Mouse (Mus musculus) embryonic facial prominence, embryonic 10.5 days (tissue): ENCODE data around the gene Mapkapk5. TPM values are rescaled to one million over a fixed set of nuclear protein-coding genes. Genes with fewer than 3 reads are reported as not detected.
A peak's percentile ranks its signal among the peaks of the same experiment; 100 is the strongest.
"Not testable (repeated sequence)": the region's sequence is repeated elsewhere in the genome, so short reads cannot be mapped to it uniquely, and the experiment has no call there.

Experiments
- DNase-seq: peaks from one replicate; pipeline ENCODE4 v3.0.0-alpha.2; 2017; ENCODE audit warnings: low spot score
- H3K27ac ChIP-seq: fragments of 300-500 bp; sonication (generic); replicated peaks from 2 replicates; pipeline ENCODE4 v1.5.1; 2016; ENCODE audit warnings: mild to moderate bottlenecking
- H3K27me3 ChIP-seq: fragments of 300-500 bp; sonication (generic); replicated peaks from 2 replicates; pipeline ENCODE4 v1.6.1; 2016; ENCODE audit warnings: low read depth, mild to moderate bottlenecking; ENCODE audit not compliant: poor library complexity, severe bottlenecking
- H3K36me3 ChIP-seq: fragments of 300-500 bp; sonication (generic); replicated peaks from 2 replicates; pipeline ENCODE4 v1.6.1; 2016; ENCODE audit warnings: mild to moderate bottlenecking, moderate library complexity
- H3K4me1 ChIP-seq: fragments of 300-500 bp; sonication (generic); 2 replicates; pipeline ENCODE4 v1.6.1; 2016
- H3K4me3 ChIP-seq: fragments of 300-500 bp; sonication (generic); 2 replicates; pipeline ENCODE4 v1.5.1; 2016; ENCODE audit warnings: mild to moderate bottlenecking, moderate library complexity
- H3K9me3 ChIP-seq: fragments of 300-500 bp; sonication (generic); 2 replicates; pipeline ENCODE4 v1.6.1; 2016; ENCODE audit warnings: mild to moderate bottlenecking
- WGBS: fragments of 180-500 bp; shearing (Covaris S2); methylation state at CpG from one replicate; pipeline ENCODE4 v1.1.7; 2016; 5-methylcytosine and 5-hydroxymethylcytosine counted together
- polyA plus RNA-seq: library from polyadenylated mRNA; unstranded; fragments of >200 nt; fragmentation: Nextera tagmentation; extraction: Ambion mirVana; gene quantifications from 2 replicates; pipeline ENCODE4 v1.2.1, GENCODE M21; 2016

Mapkapk5 gene
- polyA plus RNA-seq, 1 experiment from 2014 or later, result 51.9 TPM

DNA sequence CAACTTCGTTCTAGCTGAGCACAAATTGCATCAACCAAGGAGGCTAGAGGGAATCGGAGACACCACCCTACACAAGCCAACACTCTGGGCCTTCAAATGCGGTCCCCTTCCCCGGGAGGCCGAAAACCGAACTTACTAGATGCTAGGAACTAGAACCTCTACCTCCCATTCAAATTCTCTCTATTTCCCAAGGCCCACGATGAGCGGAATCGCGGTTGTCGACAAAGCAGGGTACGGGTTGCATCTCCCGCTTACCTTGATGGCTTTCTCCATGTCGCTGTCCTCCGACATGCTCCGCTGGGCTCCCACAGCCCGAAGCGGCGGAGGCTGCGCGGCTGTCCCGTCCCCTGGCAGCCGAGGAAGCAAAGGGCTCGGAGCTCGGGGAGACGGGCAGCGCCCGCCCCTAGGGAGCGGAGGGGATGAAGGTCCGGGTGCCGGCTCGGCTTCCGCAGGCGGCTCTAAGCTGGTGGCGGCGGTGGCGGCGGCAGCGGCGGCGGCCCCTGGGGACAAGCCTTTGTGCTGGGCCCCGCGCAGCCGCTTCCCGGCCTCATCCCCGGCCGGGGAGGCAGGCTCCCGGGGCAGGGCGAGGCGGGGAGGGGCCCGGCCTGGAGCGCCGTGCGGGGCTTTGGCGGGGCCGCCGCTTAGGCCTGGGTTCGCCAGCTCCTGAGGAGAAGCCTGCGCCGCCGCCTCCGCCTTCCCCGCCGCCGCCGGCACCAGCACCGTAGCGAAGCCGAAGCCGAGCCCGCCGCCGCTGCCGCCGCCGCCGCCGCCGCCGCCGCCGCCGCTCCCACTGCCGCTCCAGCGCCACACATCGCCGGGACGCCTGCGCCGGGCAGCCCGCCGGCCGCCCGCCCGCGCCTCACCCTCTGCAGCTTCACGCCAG is 554 bp downstream of the Mapkapk5 start, which contains the start of the genes Adam1a and Gm42878:
Adam1a (minus strand) TSS at position 573 of the 883 bp plus-strand sequence.
Gm42878 (minus strand) TSS at position 573 of the 883 bp plus-strand sequence.
- peak; percentile 61 for DNase-seq
- Histone ChIP-seq H3K9me3 (no peaks in the 10 kb centered on the region), H3K4me1 (peaks cover 28% of the 10 kb centered on the region), H3K27me3 (no peaks in the 10 kb centered on the region), H3K27ac (peak within 1 kb of the TSS; percentile 99), H3K4me3 (peak within 1 kb of the TSS; percentile 92), H3K36me3 (peaks cover 6% of the 10 kb centered on the region; the same call in 1 of the 2 replicates)
- WGBS, result 3% methylated on average over 96 of the region's 97 CpGs

DNA sequence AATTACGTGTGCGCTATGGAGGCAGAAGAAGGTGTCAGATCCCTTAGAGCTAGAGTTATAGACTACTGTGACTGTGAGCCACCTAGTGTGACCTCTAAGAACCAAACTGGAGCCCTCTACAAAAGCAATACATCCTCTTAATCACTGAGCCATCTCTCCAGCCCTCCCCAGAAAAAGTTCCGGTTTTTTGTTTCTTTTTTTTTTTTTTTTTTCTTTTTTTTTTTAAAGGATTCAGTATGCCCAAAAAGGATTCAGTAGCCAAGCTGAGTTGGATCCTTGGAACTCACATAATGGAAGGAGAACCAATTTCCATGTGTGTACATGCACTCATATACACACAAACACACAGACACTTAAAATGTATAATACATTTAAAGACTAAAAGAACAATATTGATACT is 2.3 kb downstream of the Mapkapk5 start:
- H3K27me3 ChIP-seq, result no peaks in the 10 kb centered on the region
- H3K9me3 ChIP-seq, result no peaks in the 10 kb centered on the region
- no peak overlapping the region for H3K4me3 ChIP-seq
- DNase-seq, result no peak
- 81% methylated on average over 3 of the region's 3 CpGs for WGBS
- no peak overlapping the region for H3K27ac ChIP-seq
- H3K36me3 ChIP-seq, result peaks cover 23% of the 10 kb centered on the region
- H3K4me1 ChIP-seq, result peaks cover 28% of the 10 kb centered on the region

DNA sequence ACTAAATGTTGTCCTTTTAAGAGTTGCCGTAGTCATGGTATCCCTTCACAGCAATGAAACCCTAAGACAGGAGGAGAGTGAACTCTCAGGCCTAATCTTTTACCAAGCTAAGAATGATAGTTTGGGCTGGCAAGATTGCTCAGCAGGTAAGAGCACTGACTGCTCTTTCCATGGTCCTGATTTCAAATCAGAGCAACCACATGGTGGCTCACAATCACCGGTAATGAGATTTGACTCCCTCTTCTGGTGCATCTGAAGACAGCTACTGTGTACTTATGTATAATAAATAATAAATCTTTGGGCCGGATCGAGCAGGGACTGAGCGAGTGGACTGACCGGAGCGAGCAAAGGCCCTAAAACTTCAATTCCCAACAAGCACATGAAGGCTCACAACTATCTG is 4.5 kb downstream of the Mapkapk5 start:
- 91% methylated on average over 7 of the region's 7 CpGs for WGBS
- DNase-seq, result no peak
- H3K36me3 ChIP-seq, result peaks cover 45% of the 10 kb centered on the region
- peaks cover 22% of the 10 kb centered on the region for H3K4me1 ChIP-seq
- H3K27ac ChIP-seq, result no peak overlapping the region
- no peaks in the 10 kb centered on the region for H3K27me3 ChIP-seq
- no peaks in the 10 kb centered on the region for H3K9me3 ChIP-seq
- H3K4me3 ChIP-seq, result no peak overlapping the region

DNA sequence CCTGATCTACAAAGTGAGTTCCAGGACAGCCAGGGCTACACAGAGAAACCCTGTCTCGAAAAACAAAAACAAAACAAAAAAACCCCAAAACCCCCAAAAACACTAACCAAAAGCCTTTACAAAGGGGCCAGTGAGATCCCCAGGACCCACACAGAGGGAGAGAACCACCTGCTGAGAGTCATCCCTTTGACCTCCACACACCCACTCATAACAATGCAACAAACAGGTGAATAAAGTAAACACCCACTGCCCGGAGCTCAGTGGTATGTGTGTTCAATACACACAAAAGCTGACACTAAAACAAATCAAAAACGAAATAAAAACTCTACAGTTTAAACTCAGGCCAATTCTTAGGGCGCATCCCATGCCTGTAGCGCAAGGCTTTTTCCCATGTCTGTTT is 5.6 kb downstream of the Mapkapk5 start:
- DNase-seq, result no peak
- Histone ChIP-seq H3K27me3 (no peaks in the 10 kb centered on the region), H3K36me3 (peaks cover 56% of the 10 kb centered on the region), H3K9me3 (no peaks in the 10 kb centered on the region), H3K4me3 (no peak overlapping the region), H3K4me1 (peaks cover 22% of the 10 kb centered on the region), H3K27ac (no peak overlapping the region)
- WGBS, result 92% methylated on average over 5 of the region's 5 CpGs

DNA sequence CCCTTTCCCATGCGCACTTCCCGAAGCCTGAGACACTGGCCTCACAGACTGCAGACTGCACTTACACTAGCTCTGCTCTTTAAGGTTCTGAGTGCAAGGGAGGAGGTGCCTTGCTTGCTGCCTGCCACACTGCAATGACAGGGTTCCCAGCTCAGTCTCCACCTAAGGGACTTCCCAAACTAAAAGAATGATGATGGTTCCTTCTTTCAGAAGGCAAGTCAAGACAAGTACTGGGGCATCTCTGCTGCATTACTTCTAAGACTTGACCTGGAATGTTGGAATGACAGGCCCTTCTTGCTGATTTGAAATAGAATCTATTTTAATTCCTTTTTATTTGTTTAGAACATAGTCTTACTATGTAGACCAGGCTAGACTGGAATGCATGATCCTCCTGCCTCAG is 8.1 kb downstream of the Mapkapk5 start:
- WGBS, result 83% methylated on average over 2 of the region's 2 CpGs
- H3K27ac ChIP-seq, result no peak overlapping the region
- no peaks in the 10 kb centered on the region for H3K27me3 ChIP-seq
- no peak for DNase-seq
- H3K4me1 ChIP-seq, result peaks cover 5% of the 10 kb centered on the region; the same call in 1 of the 2 replicates
- no peak overlapping the region for H3K4me3 ChIP-seq
- H3K9me3 ChIP-seq, result no peaks in the 10 kb centered on the region
- H3K36me3 ChIP-seq, result peaks cover 79% of the 10 kb centered on the region

DNA sequence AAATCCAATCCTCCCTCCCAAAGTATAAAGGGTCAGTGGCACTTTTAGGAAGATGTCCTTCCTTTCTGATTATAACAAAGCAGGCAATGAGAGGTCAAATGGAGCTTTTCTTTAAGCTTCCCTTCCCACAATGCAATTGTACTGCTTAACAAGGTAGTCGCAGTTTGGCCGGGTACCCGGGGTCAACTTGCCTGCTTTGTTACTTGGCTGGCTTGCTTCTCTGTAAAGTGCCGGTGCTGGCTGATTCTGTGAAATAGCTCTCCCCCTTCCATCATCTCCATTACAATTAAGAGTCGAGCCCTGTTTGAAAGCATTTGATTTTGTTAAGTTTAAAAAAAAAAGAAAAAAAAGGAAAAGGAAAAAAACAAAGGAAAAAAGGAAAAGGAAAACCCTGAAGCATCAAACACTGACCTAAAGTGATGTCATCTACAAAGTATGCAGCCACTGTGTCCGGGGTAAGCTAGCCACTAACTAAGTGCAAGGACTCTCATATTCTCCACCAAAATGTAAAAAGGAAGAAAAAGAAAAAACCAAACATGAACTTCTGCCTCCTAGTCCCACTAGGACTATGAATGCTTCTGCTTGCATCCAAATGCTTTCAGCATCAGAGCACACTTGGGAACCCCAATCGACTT is 8.7 kb downstream of the Mapkapk5 start:
- WGBS, result 82% methylated on average over 7 of the region's 7 CpGs
- DNase-seq, result no peak
- H3K36me3 ChIP-seq, result peaks cover 85% of the 10 kb centered on the region
- H3K9me3 ChIP-seq, result no peaks in the 10 kb centered on the region
- no peaks in the 10 kb centered on the region for H3K27me3 ChIP-seq
- H3K27ac ChIP-seq, result no peak overlapping the region
- no peaks in the 10 kb centered on the region for H3K4me1 ChIP-seq
- no peak overlapping the region for H3K4me3 ChIP-seq

DNA sequence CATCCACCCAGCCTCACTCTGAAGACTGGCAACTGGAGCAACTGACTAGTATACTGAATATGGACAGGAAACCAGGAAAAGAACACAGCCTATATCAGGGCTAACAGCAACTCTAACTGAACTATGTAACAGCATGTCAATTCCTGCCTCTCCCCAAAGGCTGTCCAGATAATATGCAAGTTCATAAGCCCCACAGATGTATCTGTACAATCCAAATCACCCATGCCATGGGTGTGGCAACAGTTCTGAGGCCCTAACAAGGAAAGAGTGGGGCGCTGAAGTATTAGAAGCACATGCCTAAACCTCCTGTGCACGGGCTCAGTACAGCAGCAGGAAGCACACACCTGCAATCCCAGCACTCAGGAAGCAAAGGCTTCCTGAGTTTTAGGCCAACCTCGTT is 10.6 kb downstream of the Mapkapk5 start:
- Histone ChIP-seq H3K36me3 (peaks cover 97% of the 10 kb centered on the region), H3K4me1 (no peaks in the 10 kb centered on the region), H3K9me3 (no peaks in the 10 kb centered on the region), H3K27me3 (no peaks in the 10 kb centered on the region), H3K4me3 (no peak overlapping the region), H3K27ac (no peak overlapping the region)
- 91% methylated on average over 3 of the region's 3 CpGs for WGBS
- DNase-seq, result no peak

DNA sequence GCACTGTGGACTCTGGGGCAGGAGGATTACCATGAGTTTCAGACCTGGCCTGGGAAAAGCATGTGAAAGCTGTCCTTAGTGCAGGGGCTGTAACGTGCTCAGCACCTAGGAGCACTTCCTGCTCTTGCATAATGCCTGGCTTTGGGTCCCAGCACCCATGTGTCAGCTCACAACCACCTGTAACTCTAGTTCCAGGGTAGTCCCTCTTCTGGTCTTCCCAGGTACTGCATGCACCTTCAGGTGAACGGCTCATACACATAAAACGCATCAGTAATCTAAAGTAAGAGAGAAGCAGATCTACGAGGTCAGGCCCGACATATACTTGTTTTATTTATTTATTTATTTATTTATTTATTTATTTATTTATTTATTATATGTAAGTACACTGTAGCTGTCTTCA is 11.2 kb downstream of the Mapkapk5 start:
- no peaks in the 10 kb centered on the region for H3K4me1 ChIP-seq
- H3K36me3 ChIP-seq, result peaks cover 98% of the 10 kb centered on the region
- no peaks in the 10 kb centered on the region for H3K9me3 ChIP-seq
- DNase-seq, result peak; percentile 25
- H3K27me3 ChIP-seq, result no peaks in the 10 kb centered on the region
- WGBS, result 92% methylated on average over 5 of the region's 5 CpGs
- H3K27ac ChIP-seq, result no peak overlapping the region
- no peak overlapping the region for H3K4me3 ChIP-seq

DNA sequence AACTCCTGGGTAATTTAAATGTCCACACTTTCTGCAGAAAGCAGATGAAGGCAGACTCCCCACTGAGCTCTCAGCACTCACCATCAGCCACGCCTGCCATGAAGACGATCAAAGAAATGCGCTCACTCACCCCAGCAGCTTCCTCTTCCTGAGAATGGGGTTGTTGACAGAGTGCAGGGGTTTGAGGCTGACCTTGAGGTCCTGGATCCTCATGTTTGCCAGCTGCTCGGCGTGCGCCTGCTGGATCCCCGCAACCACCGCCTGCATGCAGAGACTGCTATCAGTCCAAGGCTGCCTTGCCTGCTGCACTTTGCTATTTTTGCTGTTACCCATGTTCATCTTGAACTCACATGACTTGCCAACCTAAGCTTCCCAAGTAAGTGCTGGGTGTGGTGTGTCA is 18.7 kb downstream of the Mapkapk5 start:
- 84% methylated on average over 8 of the region's 8 CpGs for WGBS
- no peak overlapping the region for H3K27ac ChIP-seq
- no peaks in the 10 kb centered on the region for H3K27me3 ChIP-seq
- DNase-seq, result no peak
- H3K36me3 ChIP-seq, result peaks cover 93% of the 10 kb centered on the region
- H3K9me3 ChIP-seq, result no peaks in the 10 kb centered on the region
- no peaks in the 10 kb centered on the region for H3K4me1 ChIP-seq
- H3K4me3 ChIP-seq, result no peak overlapping the region

DNA sequence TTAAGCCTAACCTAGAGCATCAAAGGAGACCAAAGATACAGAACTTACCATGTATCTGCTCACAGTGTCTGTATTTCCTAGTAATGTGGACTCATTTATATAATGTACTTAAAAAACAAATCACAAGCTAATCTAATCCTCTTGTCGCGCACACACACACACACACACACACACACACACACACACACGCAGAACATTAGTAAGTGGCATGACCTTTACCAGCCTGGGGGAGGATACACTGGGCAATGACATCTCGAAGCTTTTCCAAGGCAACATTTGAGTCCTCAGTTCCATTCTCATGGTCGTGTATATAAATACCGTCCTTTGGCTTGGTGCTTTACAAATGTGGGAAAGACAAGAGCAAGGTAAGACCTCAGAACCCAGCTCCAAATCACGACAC is 19.2 kb downstream of the Mapkapk5 start:
- Histone ChIP-seq H3K27me3 (no peaks in the 10 kb centered on the region), H3K36me3 (peaks cover 93% of the 10 kb centered on the region), H3K4me1 (no peaks in the 10 kb centered on the region), H3K4me3 (no peak overlapping the region), H3K27ac (no peak overlapping the region), H3K9me3 (no peaks in the 10 kb centered on the region)
- no peak for DNase-seq
- WGBS, result 93% methylated on average over 7 of the region's 7 CpGs

DNA sequence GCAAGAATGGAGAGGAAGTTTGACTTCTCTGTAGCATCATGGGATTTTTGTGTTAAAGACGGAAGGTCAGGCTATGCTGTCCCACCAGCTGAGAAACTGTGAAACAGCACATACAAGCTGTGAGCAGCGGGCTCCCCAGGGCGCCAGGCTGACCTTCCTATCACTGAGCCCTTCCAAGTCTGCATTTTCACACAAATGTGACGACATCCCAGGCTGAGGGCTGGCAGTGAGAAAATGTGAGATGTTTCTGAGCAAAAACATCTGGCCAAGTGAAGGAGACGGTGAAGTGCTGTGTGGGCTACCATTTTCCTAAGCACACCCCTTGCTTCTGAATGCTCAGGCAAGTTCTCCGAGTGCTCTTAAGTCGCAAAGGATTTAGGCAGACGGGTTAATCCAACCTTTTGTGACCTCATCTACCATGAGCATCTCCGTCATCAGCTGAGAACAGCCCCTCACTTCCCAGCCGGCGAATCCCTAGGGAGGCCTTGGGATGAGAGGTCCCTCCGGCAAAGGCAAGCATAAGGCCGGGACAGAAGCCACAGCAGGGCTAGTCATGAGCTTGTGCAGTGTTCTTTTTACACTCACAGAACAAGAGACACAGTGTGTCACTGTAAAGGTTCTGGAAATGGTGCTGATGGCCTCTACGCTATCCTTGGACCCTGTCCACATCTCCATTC is 19.8 kb downstream of the Mapkapk5 start:
- Histone ChIP-seq H3K27ac (no peak overlapping the region), H3K4me3 (no peak overlapping the region), H3K4me1 (no peaks in the 10 kb centered on the region), H3K36me3 (peaks cover 93% of the 10 kb centered on the region), H3K9me3 (no peaks in the 10 kb centered on the region), H3K27me3 (no peaks in the 10 kb centered on the region)
- WGBS, result 89% methylated on average over 14 of the region's 14 CpGs
- no peak for DNase-seq

DNA sequence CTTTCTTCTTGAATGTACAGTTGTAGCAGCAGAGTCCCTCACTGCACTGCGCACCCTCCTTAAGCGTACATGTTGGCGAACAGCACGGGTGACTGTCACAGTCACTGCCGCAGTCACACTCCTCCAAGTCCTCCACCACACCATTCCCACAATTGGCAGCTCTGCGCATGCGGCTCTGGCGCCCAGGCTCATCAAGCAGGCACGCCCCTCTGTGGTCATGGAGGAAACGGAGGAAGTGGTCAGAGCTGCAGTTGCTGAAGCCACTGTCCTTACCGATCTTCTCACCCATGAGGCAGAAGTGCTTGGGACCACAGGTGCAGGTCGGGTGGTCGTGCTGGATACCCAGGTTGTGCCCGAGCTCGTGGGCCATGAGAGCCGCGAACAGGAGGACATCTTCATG is 25.9 kb downstream of the Mapkapk5 start:
- 97% methylated on average over 11 of the region's 17 CpGs for WGBS
- not testable (repeated sequence) for H3K27me3 ChIP-seq, H3K4me1 ChIP-seq, H3K4me3 ChIP-seq, H3K9me3 ChIP-seq, DNase-seq, H3K27ac ChIP-seq
- H3K36me3 ChIP-seq, result peaks cover 75% of the 10 kb centered on the region
